Mouse (Mus musculus) granulocyte monocyte progenitor cell, adult 5-6 weeks (primary cell): ENCODE measurements around the gene Sun2. TPM values are rescaled to one million over a fixed set of nuclear protein-coding genes. Genes with fewer than 3 reads are reported as not detected.

Experiments
- ATAC-seq: replicated peaks from 2 replicates; pipeline ENCODE4 v1.8.0; 2016; ENCODE audit warnings: mild to moderate bottlenecking, moderate TSS enrichment, inconsistent platforms; ENCODE audit not compliant: poor library complexity, severe bottlenecking
- total RNA-seq, 2 experiments: library from RNA; stranded (forward) in 1 of 2; stranded (reverse) in 1 of 2; fragments of 200-712, 200-1000 nt in 1 of 2; fragments of >200 nt in 1 of 2; fragmentation: Nextera tagmentation in 1 of 2; gene quantifications; 2 replicates each; pipeline ENCODE4 v1.2.3; 2014 to 2017

Gene Sun2
- total RNA-seq (2014; fragmentation: Nextera tagmentation): 120 and 133 TPM in 2 replicates
- total RNA-seq (2017): 227 and 268 TPM in 2 replicates

GRCm38 (mm10) chr15:79741921-79742705, at the start of gene Sun2:
Gene Sun2, minus strand, starts transcription at chr15:79742536.
- ATAC-seq: peak; percentile 52

- ATAC-seq: peak; percentile 74
Observed at GRCm38 (mm10) chr15:79791502-79791901, 49.2 kb upstream of the Sun2 start.

GRCm38 (mm10) chr15:79790905-79791304, 48.6 kb upstream of the Sun2 start:
- no peak for ATAC-seq

GRCm38 (mm10) chr15:79790111-79790510, 47.8 kb upstream of the Sun2 start:
- no peak for ATAC-seq

GRCm38 (mm10) chr15:79787815-79788214, 45.5 kb upstream of the Sun2 start:
- no peak for ATAC-seq

- no peak for ATAC-seq
Observed at GRCm38 (mm10) chr15:79785056-79785455, 42.7 kb upstream of the Sun2 start.

GRCm38 (mm10) chr15:79777749-79778148, 35.4 kb upstream of the Sun2 start, which contains the start of gene Dnal4:
Gene Dnal4, minus strand, starts transcription at chr15:79777849.
- ATAC-seq: no peak

GRCm38 (mm10) chr15:79775662-79776061, 33.3 kb upstream of the Sun2 start:
- no peak for ATAC-seq

- peak; percentile 95 for ATAC-seq
Observed at GRCm38 (mm10) chr15:79774117-79775027, 32.0 kb upstream of the Sun2 start.

- no peak for ATAC-seq
Observed at GRCm38 (mm10) chr15:79770629-79771240, 28.4 kb upstream of the Sun2 start.

- peak; percentile 90 for ATAC-seq
Observed at GRCm38 (mm10) chr15:79768302-79768701, 26.0 kb upstream of the Sun2 start.

GRCm38 (mm10) chr15:79767327-79767961, 25.1 kb upstream of the Sun2 start:
- ATAC-seq: no peak

GRCm38 (mm10) chr15:79766586-79767071, 24.3 kb upstream of the Sun2 start:
- no peak for ATAC-seq

- ATAC-seq: no peak
Observed at GRCm38 (mm10) chr15:79766168-79766567, 23.8 kb upstream of the Sun2 start.

GRCm38 (mm10) chr15:79765361-79765760, 23.0 kb upstream of the Sun2 start:
- no peak for ATAC-seq

- no peak for ATAC-seq
Observed at GRCm38 (mm10) chr15:79764539-79765267, 22.4 kb upstream of the Sun2 start.

- no peak for ATAC-seq
Observed at GRCm38 (mm10) chr15:79763601-79764246, 21.4 kb upstream of the Sun2 start.

- ATAC-seq: no peak
Observed at GRCm38 (mm10) chr15:79763001-79763400, 20.7 kb upstream of the Sun2 start.

- no peak for ATAC-seq
Observed at GRCm38 (mm10) chr15:79760956-79761355, 18.6 kb upstream of the Sun2 start.
